Mouse (Mus musculus) neural tube, embryonic 11.5 days (tissue): ENCODE data around the gene Sh3rf1. TPM values are rescaled to one million over a fixed set of nuclear protein-coding genes. Genes with fewer than 3 reads are reported as not detected.

Experiments
- ATAC-seq: fragments of 200-750 bp; cut with Nextera tagmentation; 2 replicates; pipeline ENCODE4 v1.8.0; 2017; ENCODE audit warnings: moderate number of reproducible peaks, mild to moderate bottlenecking, moderate TSS enrichment, moderate library complexity; ENCODE audit not compliant: insufficient read depth, low FRiP score, low TSS enrichment
- DNase-seq: peaks from one replicate; pipeline ENCODE4 v3.0.0-alpha.2; 2015; ENCODE audit warnings: low spot score
- H3K27ac ChIP-seq: fragments of 300-500 bp; sonication (generic); 2 replicates; pipeline ENCODE4 v1.5.1; 2014; ENCODE audit warnings: low read depth, mild to moderate bottlenecking, low read length
- H3K27me3 ChIP-seq: fragments of 300-500 bp; sonication (generic); 2 replicates; pipeline ENCODE4 v1.6.1; 2014; ENCODE audit warnings: mild to moderate bottlenecking, low read length, mixed read lengths; ENCODE audit not compliant: control insufficient read depth, insufficient read depth
- H3K36me3 ChIP-seq: fragments of 300-500 bp; sonication (generic); 2 replicates; pipeline ENCODE4 v1.6.1; 2014; ENCODE audit warnings: mild to moderate bottlenecking, low read length, moderate library complexity, mixed read lengths; ENCODE audit not compliant: control insufficient read depth, insufficient read depth
- H3K4me1 ChIP-seq: fragments of 300-500 bp; sonication (generic); 2 replicates; pipeline ENCODE4 v1.6.1; 2014; ENCODE audit warnings: low read length, mixed read lengths; ENCODE audit not compliant: control insufficient read depth, insufficient read depth
- H3K4me2 ChIP-seq: fragments of 300-500 bp; sonication (generic); 2 replicates; pipeline ENCODE4 v1.6.1; 2014; ENCODE audit warnings: low read depth, mild to moderate bottlenecking, moderate library complexity
- H3K4me3 ChIP-seq: fragments of 300-500 bp; sonication (generic); 2 replicates; pipeline ENCODE4 v1.5.1; 2014; ENCODE audit warnings: low read depth, low read length
- H3K9ac ChIP-seq: fragments of 300-500 bp; sonication (generic); 2 replicates; pipeline ENCODE4 v1.6.1; 2014; ENCODE audit warnings: mild to moderate bottlenecking, low read length
- H3K9me3 ChIP-seq: fragments of 300-500 bp; sonication (generic); 2 replicates; pipeline ENCODE4 v1.6.1; 2016; ENCODE audit warnings: low read length; ENCODE audit not compliant: control insufficient read depth
- WGBS: fragments of 180-500 bp; shearing (Covaris S2); extraction: QIAGEN DNeasy Blood & Tissue Kit; methylation state at CpG from one replicate; pipeline ENCODE4 v1.1.7; 2014; 5-methylcytosine and 5-hydroxymethylcytosine counted together
- polyA plus RNA-seq: library from polyadenylated mRNA; unstranded; fragments of >200 nt; fragmentation: Nextera tagmentation; extraction: Ambion mirVana; gene quantifications from 2 replicates; pipeline ENCODE4 v1.2.1, GENCODE M21; 2014

The Sh3rf1 gene
- polyA plus RNA-seq, 1 experiment from 2014 or later = 22.9 TPM

- DNase-seq (no peak), ATAC-seq (no peak)
- Histone ChIP-seq H3K4me1 (no peaks in the 10 kb centered on the region), H3K36me3 (no peaks in the 10 kb centered on the region), H3K9me3 (no peaks in the 10 kb centered on the region), H3K27ac (no peak overlapping the region), H3K27me3 (no peaks in the 10 kb centered on the region), H3K4me2 (no peak overlapping the region), H3K9ac (no peak overlapping the region), H3K4me3 (no peak overlapping the region)
- 79% methylated on average over 8 of the region's 8 CpGs for WGBS
Observed at GRCm38 (mm10) chr8:61427916-61428681, 204.4 kb downstream of the Sh3rf1 start.

- Histone ChIP-seq H3K4me3 (no peak overlapping the region), H3K9ac (no peak overlapping the region), H3K27ac (no peak overlapping the region), H3K9me3 (no peaks in the 10 kb centered on the region), H3K4me2 (no peak overlapping the region), H3K27me3 (no peaks in the 10 kb centered on the region), H3K4me1 (no peaks in the 10 kb centered on the region), H3K36me3 (no peaks in the 10 kb centered on the region)
- WGBS = 84% methylated on average over 4 of the region's 4 CpGs
- no peak for DNase-seq
- no peak for ATAC-seq
Observed at GRCm38 (mm10) chr8:61428821-61429482, 205.3 kb downstream of the Sh3rf1 start.

- ATAC-seq (no peak), DNase-seq (no peak)
- 92% methylated on average over 5 of the region's 5 CpGs for WGBS
- Histone ChIP-seq H3K27me3 (no peaks in the 10 kb centered on the region), H3K4me2 (no peak overlapping the region), H3K9me3 (no peaks in the 10 kb centered on the region), H3K36me3 (no peaks in the 10 kb centered on the region), H3K4me1 (no peaks in the 10 kb centered on the region), H3K9ac (no peak overlapping the region), H3K27ac (no peak overlapping the region), H3K4me3 (no peak overlapping the region)
Observed at GRCm38 (mm10) chr8:61435481-61435880, 211.8 kb downstream of the Sh3rf1 start.

GRCm38 (mm10) chr8:61436147-61436546 is 212.5 kb downstream of the Sh3rf1 start:
- DNase-seq = no peak
- Histone ChIP-seq H3K4me1 (no peaks in the 10 kb centered on the region), H3K27me3 (no peaks in the 10 kb centered on the region), H3K9ac (no peak overlapping the region), H3K27ac (no peak overlapping the region), H3K36me3 (no peaks in the 10 kb centered on the region), H3K9me3 (no peaks in the 10 kb centered on the region), H3K4me2 (no peak overlapping the region), H3K4me3 (no peak overlapping the region)
- no peak for ATAC-seq
- 79% methylated on average over 3 of the region's 3 CpGs for WGBS

- no peaks in the 10 kb centered on the region for H3K4me1 ChIP-seq
- H3K9ac ChIP-seq = no peak overlapping the region
- no peaks in the 10 kb centered on the region for H3K36me3 ChIP-seq
- 58% methylated on average over 9 of the region's 9 CpGs for WGBS
- no peak overlapping the region for H3K4me3 ChIP-seq
- DNase-seq (no peak), ATAC-seq (no peak)
- H3K4me2 ChIP-seq = no peak overlapping the region
- no peaks in the 10 kb centered on the region for H3K27me3 ChIP-seq
- no peaks in the 10 kb centered on the region for H3K9me3 ChIP-seq
- no peak overlapping the region for H3K27ac ChIP-seq
Observed at GRCm38 (mm10) chr8:61436586-61437304, 213.1 kb downstream of the Sh3rf1 start.

- H3K27ac ChIP-seq = no peak overlapping the region
- no peak for ATAC-seq
- H3K27me3 ChIP-seq = no peaks in the 10 kb centered on the region
- no peak overlapping the region for H3K9ac ChIP-seq
- H3K4me1 ChIP-seq = no peaks in the 10 kb centered on the region
- no peaks in the 10 kb centered on the region for H3K9me3 ChIP-seq
- no peak overlapping the region for H3K4me3 ChIP-seq
- no peaks in the 10 kb centered on the region for H3K36me3 ChIP-seq
- no peak overlapping the region for H3K4me2 ChIP-seq
- DNase-seq = no peak
Observed at GRCm38 (mm10) chr8:61437305-61437605, 213.6 kb downstream of the Sh3rf1 start.

GRCm38 (mm10) chr8:61442988-61443387 is 219.3 kb downstream of the Sh3rf1 start:
- Histone ChIP-seq H3K27me3 (no peaks in the 10 kb centered on the region), H3K4me3 (no peak overlapping the region), H3K9me3 (no peaks in the 10 kb centered on the region), H3K27ac (no peak overlapping the region), H3K36me3 (no peaks in the 10 kb centered on the region), H3K4me2 (no peak overlapping the region), H3K4me1 (peaks cover 4% of the 10 kb centered on the region; the same call in 1 of the 2 replicates), H3K9ac (no peak overlapping the region)
- DNase-seq = no peak
- whole genome bisulfite sequencing = 94% methylated on average over 3 of the region's 3 CpGs
- no peak for ATAC-seq

- no peaks in the 10 kb centered on the region for H3K27me3 ChIP-seq
- H3K9me3 ChIP-seq = no peaks in the 10 kb centered on the region
- DNase-seq = no peak
- H3K4me3 ChIP-seq = no peak overlapping the region
- WGBS = 40% methylated on average over 3 of the region's 3 CpGs
- no peak overlapping the region for H3K9ac ChIP-seq
- no peak overlapping the region for H3K27ac ChIP-seq
- no peaks in the 10 kb centered on the region for H3K36me3 ChIP-seq
- H3K4me2 ChIP-seq = no peak overlapping the region
- ATAC-seq = no peak
- peaks cover 4% of the 10 kb centered on the region; the same call in 1 of the 2 replicates for H3K4me1 ChIP-seq
Observed at GRCm38 (mm10) chr8:61444358-61444757, 220.7 kb downstream of the Sh3rf1 start.
